Mouse (Mus musculus) WW6 (cell line): ENCODE results near the gene Bfsp1.
A peak's percentile ranks its signal among the peaks of the same experiment; 100 is the strongest.

Source experiments
- DNase-seq: peaks from one replicate; pipeline ENCODE4 v3.0.0-alpha.2; 2013; ENCODE audit warnings: low read depth, low spot score

Bfsp1 gene

DNA sequence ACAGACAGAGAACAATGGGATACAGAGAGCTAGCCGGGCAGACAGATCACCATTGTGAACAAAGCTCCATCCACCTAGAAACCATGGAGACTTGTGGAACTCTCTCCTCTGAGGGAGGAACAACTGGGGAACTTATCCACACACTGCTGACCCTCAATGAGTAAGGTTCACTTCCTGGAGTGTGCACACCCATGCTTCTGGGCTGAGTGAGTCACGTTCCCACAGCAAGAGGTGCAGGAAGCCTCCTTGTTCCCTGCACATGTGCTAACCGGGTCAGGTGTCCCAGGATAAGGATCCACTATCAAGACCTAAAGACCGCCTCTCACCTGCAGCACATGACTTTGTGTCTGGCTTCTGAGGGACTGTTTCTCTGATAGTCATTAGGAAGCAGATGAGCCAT, 9.5 kb downstream of the Bfsp1 start:
- DNase-seq, result no peak

DNA sequence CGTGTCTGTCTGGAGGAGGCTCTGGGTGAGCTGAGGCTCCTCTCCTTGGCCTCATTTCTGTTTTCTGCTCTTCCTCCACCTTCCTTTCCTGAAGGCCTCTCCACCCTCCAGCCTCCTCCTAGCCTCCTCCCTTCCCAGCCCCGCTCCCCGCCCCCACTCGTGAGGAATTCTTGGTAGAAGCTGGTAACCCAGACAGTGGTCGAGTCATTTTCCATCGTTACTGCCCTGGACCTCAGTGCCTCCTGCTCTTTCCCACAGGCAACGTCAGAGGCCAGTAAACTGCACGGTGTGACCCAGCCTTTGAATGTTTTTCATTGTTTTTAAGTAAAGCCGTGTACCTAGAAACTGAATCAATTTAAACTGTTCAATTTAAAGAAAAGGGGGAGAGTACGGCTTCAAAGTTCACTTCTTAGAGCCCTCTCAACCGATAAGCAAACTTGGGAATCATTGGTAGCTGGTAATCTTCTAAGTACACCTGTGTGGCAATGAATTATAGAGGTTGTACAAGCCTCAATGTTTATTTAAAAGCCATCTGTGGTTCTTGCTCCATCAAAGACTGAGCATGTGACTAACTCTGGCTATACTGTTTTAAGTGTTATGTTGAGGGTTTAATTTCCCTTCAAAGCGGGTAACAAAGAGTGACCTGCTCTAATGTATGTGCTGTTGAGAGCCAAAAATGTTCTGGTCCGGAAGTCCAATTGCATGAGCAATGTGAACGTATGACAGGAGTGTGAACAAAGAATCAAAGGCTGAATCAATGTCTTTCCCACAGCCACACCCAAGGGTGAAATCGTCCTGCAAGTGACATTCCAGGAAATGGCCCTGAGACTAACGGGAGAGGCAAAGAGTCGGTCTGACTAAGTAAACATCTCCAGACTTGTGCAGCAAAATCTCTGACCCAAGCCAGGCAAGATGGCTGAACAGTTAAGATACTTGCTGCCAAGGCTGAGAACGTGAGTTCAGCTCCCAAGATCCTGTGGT, 10.4 kb downstream of the Bfsp1 start:
- no peak for DNase-seq

DNA sequence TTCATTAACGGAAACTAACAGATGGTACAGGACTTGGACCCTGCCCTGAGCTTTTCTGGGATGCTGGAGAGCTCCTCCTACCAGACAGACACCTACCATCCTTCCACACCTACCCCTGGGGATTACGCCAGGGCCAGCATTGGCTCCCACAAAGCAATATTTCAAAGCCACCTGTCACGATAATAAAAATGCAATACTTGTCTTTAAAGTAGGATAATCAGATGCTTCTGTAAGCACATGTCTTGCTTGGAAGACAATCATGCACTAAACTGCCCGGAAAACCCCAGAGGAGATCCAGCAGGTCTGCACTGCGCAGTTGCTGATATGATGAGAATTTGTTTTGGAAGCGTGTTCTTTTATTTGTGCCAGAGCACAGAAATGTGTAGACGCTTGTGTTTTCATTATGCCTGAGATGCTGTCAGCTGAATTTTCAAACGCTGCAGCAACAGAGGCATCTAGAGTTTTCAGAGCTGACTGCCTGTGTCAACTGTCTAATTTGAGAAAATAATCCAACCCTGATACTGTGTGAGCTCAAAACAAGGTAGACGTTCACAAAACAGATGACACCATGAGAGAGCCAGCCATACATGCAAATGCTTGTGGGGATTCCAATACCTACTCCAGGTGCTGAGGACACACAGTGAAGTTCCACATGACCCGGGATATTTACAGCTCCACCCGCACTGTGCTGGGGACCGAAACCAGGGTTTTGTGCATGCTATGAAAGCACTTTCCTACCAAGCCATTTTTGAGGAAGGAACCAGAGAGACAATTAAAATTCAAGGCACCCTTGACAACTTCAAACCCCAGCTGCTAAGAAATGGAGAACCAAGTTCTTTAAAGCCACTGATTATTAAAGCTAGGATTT, 11.4 kb downstream of the Bfsp1 start:
- DNase-seq, result no peak

DNA sequence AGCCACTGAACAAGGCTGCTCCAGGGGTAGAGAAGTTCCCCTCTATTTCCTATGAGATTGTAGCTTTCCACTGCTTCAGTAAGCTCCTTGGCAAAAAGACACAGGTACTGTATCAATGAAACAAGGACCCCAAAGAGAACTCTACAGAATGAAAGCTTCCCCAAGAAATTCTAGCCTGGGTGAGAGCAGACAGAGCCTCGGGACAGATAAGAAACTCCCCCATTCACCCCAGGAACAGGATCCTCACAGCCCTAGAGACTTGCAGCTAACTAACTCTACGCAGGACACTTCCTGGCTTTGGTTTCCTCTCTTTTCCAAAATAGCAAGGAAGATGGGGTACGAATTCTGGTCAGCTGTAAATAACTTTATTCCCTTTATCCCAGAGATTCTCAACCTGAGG, 15.7 kb downstream of the Bfsp1 start:
- no peak for DNase-seq

DNA sequence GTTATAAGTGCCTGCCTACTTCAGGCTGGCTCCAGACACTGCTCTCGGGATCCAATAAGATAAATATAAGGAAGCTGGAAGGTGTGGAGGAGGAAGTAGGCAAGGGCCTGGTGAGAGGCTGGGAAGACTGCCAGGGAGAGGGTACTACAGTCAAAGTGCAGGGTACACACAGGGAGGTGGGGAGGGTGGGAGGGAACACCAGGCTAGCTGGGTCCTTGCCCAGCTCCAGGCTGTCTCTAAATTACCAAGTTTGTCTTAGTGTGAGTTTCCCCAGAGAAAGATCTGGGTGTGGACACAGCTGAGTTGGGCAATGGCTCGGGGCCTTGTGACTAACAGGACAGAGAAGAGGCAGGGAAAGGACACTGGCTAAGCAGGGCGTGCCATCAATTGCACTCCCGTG, 16.2 kb downstream of the Bfsp1 start:
- no peak for DNase-seq

DNA sequence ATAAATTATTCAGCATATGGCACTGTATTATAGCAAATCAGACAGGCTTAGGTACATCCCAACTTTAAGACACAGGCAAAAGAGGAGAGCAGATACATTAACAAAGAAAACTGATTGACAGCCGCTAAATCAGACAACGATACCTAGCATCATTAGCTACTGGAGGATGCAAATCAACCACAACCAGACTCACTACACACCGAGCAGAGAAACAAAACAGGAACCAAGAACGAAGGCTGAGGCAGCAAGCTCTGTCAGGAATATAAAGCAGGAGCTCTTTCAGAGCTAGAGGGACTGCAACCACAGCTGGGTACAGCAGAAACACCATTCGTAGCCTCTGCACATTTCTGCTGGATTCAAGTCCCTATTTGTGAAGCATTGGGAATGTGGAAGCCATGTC, 18.2 kb downstream of the Bfsp1 start:
- no peak for DNase-seq

DNA sequence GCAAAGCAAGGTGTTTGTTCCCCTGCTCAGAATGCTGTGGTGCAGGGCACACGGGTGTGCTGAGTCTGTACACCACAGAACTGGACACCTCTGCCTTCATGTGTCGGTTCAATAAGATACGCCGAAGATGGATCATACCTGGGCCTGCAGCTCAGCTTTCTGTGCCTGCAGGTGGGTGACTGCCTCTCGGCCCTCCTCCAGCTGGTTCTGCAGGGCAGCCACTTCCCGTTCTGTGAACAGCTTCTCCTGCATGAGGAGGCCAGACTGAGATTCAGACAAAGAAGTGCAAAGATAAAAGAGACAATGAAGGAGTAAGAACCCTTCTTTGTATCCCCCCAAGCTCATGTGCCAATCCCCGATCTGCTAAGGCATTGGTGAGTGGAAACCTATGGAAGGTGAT, 21.4 kb downstream of the Bfsp1 start:
- DNase-seq, result no peak

DNA sequence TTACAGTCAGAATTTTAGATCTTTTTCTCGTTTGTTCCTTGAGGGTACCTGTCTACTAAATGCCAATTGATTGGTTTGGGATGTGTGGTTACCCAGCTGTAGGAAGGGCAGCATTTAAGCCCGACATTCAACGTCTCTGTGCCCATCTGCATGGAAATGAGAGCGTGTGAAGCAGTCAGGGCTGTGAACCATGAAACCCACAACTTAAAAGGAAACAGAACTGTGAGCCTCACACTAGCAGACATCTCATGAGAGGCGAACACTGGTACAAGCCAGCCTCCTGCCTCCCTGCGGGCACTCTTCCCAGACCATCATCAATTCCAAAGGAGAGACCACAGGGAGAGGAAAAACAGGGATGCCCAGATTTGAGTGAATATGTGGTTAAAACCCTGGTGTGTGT, 22.1 kb downstream of the Bfsp1 start:
- no peak for DNase-seq

DNA sequence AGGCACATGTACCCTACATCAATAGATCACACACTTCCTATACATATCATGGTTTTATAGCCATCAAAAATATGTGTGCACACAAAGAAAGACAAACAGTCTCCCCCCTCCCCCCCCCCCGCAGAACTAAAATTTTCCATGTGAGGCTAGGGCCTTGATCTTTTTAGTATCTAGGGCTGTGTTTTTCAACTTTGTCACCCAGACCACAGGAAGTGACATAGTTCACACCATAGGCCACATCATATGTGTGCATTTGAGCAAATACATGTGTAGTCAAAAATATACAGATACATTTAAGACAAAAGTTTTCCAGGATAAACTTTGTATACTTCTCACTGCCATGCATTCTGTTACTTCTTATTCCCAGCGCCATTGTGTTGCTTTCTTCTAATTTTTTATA, 23.5 kb downstream of the Bfsp1 start:
- no peak for DNase-seq

DNA sequence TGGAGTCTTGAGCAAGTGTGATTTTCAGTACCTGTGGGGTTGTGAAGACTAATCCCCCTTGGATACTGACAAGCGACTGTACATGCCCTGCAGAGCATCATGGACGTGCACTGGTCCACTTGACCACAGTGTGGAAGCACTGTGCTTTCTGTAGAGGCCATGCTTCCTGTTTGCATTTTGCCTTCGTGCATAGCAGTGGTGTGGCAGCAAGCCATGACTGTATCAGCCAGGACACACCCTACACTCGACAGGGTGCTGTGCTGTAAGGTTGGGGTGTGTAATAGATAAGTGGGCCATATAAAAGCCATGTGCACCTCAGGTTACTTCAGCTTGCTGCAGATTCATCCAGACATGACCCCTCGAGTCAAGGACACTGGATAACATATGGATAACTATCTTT, 24.3 kb downstream of the Bfsp1 start:
- DNase-seq, result no peak

DNA sequence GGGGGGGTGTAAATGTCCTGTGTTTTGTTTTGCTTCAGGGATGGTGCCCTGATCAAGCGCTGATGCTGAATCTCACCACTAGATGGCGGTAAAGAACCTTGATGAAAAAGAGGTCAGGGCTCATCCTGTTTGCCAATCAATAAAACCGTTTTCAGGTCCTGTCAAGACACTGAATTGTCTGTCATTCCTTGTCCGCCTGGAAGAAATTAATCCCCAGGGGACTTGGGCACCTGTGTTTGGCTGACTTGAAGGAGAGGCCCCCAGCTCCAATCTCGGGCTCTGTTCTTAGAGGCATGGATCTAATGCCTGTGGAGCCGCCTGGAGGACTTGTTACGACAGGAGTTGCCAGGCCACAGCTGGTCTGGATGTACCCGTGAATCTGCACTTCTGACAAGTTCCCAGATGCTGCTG, 25.7 kb downstream of the Bfsp1 start:
- DNase-seq, result peak; percentile 48

DNA sequence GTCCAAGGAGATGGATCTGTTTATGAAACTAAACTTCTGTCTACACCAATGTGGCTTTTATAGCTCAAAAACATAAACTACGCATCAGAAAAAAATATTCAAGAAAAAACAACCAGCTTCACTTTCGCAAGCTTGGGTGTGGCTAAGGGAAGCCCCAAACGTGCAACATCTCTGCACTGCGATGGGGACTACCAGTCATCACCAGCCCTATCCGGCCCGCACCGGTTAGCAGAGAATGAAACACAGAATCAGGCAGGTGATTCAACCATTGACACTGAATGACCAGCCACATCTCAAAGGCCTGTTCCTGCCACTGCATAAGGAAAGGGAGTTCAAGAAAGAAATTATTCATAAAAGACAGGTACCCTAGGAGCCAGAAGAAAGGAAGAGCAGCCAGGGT, 27.2 kb downstream of the Bfsp1 start:
- DNase-seq, result no peak

DNA sequence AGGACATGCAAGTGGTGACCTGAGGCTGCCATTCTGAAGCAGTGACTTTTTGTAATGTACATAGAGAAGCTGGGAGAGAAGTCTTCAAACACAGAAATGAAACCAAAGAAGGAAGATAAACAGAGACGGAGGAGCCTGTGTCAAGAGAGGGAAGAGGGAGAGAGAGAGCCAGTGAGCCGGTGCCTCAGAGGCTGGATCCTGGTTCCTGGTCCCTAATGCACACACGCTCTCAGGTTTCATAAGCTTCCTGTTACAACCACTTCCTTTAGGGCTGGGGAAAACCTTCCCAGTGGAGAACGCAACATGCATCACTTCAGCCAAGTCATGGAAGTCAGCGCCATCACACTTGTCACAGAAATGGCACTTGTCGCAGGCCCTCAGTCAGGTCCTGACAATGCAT, 28.9 kb downstream of the Bfsp1 start:
- DNase-seq, result no peak

DNA sequence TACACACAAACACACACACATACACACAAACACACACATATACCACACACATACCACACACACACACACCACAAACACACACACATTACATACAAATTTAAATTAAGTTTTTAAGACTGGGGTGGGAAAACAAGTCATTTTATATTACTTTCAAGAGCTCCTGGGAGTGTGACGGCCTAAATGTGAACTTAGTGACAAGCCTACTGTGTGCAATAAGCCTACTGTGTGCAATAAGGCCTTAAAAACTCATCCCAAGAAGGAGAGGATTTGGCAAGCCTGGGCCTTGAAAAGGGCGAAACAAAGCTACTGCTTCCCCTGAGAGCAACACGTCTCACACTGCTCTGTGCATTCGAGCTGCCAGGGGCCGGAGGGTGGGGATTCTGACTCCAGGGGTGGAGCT, 30.3 kb downstream of the Bfsp1 start:
- DNase-seq, result no peak

DNA sequence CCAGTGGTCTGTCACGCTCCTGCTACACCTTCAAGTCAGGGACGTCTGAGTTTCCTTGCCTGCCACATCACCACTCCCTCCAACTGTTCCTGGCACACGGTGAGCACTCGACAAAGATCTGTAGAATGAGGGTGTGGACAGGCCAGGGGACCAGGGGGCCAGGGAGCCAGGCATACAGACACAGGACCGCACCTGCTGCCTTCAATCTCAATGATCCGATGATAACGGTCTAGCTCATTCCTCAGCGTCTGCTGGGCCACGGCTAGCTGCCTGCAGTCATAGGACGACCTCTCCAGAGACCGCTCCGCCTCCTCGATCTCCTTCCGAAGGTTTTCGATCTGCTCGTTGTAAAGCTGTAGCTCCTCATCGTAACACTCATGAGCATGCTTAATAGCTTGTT, 31.3 kb downstream of the Bfsp1 start:
- DNase-seq, result no peak

DNA sequence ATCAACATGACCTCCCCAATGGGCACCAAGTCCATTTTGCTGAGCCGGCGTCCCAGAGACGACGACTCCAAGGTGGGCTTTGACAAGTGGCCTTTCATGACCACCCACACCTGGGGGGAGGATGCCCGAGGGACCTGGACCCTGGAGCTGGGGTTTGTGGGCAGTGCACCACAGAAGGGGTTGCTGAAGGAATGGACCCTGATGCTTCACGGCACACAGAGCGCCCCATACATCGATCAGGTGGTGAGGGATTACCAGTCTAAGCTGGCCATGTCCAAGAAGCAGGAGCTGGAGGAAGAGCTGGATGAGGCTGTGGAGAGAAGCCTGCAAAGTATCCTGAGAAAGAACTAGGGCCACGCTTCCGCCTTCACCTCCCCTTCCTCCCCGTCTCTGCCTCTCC, 49.5 kb downstream of the Bfsp1 start:
- no peak for DNase-seq

DNA sequence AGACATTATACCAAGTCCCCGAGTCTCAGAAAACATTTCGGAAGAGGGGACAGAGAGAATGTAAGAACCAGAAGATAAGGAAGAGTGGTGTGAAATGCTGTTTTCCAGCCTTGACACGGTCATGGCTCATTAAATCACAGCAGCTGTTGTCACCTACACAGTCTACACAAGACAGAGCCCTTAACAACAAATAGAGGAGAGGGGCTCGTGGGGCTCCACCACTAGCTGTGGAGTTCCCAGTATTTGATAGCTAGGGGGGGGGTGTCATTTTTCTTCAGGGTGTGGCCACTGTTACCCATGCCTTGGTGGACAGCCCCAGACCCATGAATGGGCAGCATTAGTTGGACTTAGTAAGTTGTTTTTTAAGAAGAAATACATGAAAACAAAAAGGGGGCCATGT, 50.7 kb downstream of the Bfsp1 start:
- DNase-seq, result no peak

DNA sequence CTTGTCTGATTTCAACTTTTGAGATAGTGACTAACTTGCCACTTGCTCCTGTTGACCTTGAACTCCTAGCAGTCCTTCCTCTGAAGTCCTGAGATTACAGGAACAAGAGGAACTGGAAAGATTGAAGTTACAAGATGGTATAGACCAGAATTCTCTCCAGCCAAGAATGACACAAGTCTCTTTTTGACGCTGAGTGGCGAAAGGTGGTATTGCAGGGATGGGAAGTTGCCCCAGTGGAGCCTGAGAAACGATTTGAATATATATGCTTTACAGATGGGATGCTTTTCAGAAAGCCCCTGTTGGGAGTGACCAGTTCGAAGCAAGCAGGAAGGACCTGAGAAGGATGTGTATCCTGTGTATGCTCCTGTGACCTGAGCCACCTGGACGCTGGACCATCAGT, 54.2 kb downstream of the Bfsp1 start:
- DNase-seq, result no peak

DNA sequence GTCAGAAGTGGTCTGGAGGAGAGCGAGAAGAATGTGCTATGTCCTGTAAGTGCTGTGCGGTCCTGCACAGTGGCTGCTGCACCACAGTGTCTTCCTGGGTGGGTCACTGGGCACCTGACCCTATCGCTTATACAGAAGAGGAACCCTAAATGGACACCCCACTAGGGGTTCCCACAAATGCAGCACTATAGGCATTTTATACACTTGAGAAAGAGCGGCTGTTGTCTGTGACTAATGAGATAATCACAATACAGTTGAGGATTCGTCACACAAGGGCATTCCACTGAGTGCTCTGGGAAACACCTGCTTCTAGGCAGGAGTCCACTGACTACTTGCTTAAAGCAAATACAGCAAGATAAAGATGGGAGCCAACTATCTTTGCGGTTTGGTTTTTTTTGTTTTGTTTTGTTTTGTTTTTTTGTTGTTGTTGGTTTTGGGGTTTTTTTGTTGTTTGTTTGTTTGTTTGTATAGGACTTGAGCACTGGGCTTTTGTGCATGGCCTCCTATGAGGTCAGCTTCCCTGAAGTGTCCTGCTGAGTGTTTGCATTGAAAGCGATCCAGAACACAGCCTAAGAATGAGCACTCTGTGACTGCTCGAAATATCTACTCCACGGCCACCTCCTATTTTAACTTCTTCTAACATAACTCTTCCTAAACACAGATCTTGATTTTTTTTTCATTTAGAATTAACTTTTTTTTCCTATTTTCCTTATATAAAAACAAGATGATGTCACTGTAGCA, 55.9 kb downstream of the Bfsp1 start:
- no peak for DNase-seq

DNA sequence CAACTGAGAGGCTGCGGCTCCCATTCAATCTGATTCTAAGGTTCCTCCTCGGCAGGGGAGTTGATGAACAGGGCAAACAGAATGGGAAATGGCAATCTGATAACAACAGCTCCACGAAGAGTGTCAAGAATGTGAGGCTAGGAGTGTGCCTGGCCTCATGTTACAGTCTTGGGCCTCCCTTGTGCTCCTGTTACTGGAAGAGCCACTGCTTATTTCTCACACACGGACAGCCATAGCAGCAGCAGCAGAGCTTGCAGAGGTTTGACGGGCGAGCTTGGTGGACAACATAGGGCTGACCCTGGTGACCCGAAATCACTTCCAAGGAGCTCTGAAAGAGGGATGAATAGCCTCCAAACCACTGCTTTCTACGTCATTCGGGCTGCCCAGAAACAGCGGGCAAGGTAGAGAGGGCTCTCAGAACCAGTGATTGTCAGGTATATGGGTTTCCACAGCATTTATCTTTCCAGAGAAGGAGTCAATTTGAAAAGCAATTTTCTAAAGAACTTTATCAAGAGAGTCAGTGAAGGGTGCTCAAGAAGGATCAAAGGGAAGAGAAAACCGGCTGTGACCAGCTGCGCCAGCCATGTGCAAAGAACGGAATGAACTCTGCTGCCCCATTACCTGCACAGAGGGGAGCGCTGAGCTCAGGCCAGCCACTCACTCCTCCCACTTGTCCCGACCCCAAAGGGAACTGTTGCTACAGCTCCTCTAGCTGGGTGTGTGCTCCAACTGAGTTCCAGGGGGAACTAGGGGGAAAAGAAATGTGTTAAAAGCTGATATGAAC, 56.6 kb downstream of the Bfsp1 start:
- DNase-seq, result no peak

DNA sequence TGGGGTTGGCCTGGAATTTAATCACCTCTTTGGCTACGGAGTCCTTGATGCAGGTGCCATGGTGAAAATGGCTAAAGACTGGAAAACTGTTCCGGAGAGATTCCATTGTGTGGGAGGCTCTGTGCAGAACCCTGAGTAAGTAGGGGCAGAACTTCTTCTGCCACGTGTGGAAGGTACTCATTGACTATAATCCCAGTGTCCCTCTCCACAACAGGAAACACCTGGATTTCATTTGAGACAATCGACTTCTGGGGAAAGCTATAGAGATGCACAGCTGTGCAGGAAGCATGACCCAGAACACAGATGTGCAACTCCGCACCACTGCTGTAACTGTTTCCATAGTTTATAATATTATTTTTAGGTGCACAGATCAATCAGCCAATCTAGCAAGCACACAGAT, 61.9 kb downstream of the Bfsp1 start:
- DNase-seq, result no peak
